Mouse (Mus musculus) brain, embryonic 14.5 days (tissue): ENCODE results near the gene Btn2a2.

Experiments used
- CTCF ChIP-seq: fragments of 200-500 bp; IDR thresholded peaks from 2 replicates; pipeline ENCODE4 v1.5.1; 2012; ENCODE audit warnings: inconsistent platforms, mild to moderate bottlenecking, moderate library complexity, borderline replicate concordance; ENCODE audit not compliant: insufficient read depth, insufficient read length; ENCODE audit errors: extremely low read depth
- POLR2A ChIP-seq: fragments of 200-500 bp; IDR thresholded peaks from 2 replicates; pipeline ENCODE4 v1.6.1; 2012; ENCODE audit warnings: mild to moderate bottlenecking, inconsistent platforms, borderline replicate concordance; ENCODE audit not compliant: poor library complexity, insufficient read depth, insufficient read length, severe bottlenecking; ENCODE audit errors: extremely low read depth

DNA sequence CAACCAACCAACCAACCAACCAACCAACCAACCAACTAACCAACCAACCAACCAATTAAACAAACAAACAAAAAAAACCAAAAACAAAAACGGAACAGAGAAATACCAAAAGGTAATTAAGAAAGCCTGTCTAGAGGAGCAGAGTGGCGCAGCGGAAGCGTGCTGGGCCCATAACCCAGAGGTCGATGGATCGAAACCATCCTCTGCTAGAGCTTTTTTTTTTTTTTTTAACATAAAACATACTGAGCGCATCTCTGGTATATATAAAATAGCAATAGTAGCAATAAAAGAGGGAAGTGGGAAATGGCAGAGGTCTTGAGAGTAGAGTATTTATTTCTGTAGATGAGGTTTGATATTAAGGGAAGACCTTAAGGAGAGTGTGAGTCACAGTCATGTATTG is 11.3 kb upstream of the Btn2a2 start:
- TF ChIP-seq POLR2A (no peak), CTCF (no peak)
